Mouse (Mus musculus) neural tube, embryonic 11.5 days (tissue): ENCODE measurements around the gene Pdcd2. TPM values are rescaled to one million over a fixed set of nuclear protein-coding genes. Genes with fewer than 3 reads are reported as not detected.

Experiments used
- ATAC-seq: fragments of 200-750 bp; cut with Nextera tagmentation; 2 replicates; pipeline ENCODE4 v1.8.0; 2017; ENCODE audit warnings: moderate number of reproducible peaks, mild to moderate bottlenecking, moderate TSS enrichment, moderate library complexity; ENCODE audit not compliant: insufficient read depth, low FRiP score, low TSS enrichment
- DNase-seq: peaks from one replicate; pipeline ENCODE4 v3.0.0-alpha.2; 2015; ENCODE audit warnings: low spot score
- H3K27ac ChIP-seq: fragments of 300-500 bp; sonication (generic); 2 replicates; pipeline ENCODE4 v1.5.1; 2014; ENCODE audit warnings: low read depth, mild to moderate bottlenecking, low read length
- H3K27me3 ChIP-seq: fragments of 300-500 bp; sonication (generic); 2 replicates; pipeline ENCODE4 v1.6.1; 2014; ENCODE audit warnings: mild to moderate bottlenecking, low read length, mixed read lengths; ENCODE audit not compliant: control insufficient read depth, insufficient read depth
- H3K36me3 ChIP-seq: fragments of 300-500 bp; sonication (generic); 2 replicates; pipeline ENCODE4 v1.6.1; 2014; ENCODE audit warnings: mild to moderate bottlenecking, low read length, moderate library complexity, mixed read lengths; ENCODE audit not compliant: control insufficient read depth, insufficient read depth
- H3K4me1 ChIP-seq: fragments of 300-500 bp; sonication (generic); 2 replicates; pipeline ENCODE4 v1.6.1; 2014; ENCODE audit warnings: low read length, mixed read lengths; ENCODE audit not compliant: control insufficient read depth, insufficient read depth
- H3K4me2 ChIP-seq: fragments of 300-500 bp; sonication (generic); 2 replicates; pipeline ENCODE4 v1.6.1; 2014; ENCODE audit warnings: low read depth, mild to moderate bottlenecking, moderate library complexity
- H3K4me3 ChIP-seq: fragments of 300-500 bp; sonication (generic); 2 replicates; pipeline ENCODE4 v1.5.1; 2014; ENCODE audit warnings: low read depth, low read length
- H3K9ac ChIP-seq: fragments of 300-500 bp; sonication (generic); 2 replicates; pipeline ENCODE4 v1.6.1; 2014; ENCODE audit warnings: mild to moderate bottlenecking, low read length
- H3K9me3 ChIP-seq: fragments of 300-500 bp; sonication (generic); 2 replicates; pipeline ENCODE4 v1.6.1; 2016; ENCODE audit warnings: low read length; ENCODE audit not compliant: control insufficient read depth
- WGBS: fragments of 180-500 bp; shearing (Covaris S2); extraction: QIAGEN DNeasy Blood & Tissue Kit; methylation state at CpG from one replicate; pipeline ENCODE4 v1.1.7; 2014; 5-methylcytosine and 5-hydroxymethylcytosine counted together
- polyA plus RNA-seq: library from polyadenylated mRNA; unstranded; fragments of >200 nt; fragmentation: Nextera tagmentation; extraction: Ambion mirVana; gene quantifications from 2 replicates; pipeline ENCODE4 v1.2.1, GENCODE M21; 2014

Pdcd2 gene
- polyA plus RNA-seq, 1 experiment from 2014 or later = 54.9 TPM

DNA sequence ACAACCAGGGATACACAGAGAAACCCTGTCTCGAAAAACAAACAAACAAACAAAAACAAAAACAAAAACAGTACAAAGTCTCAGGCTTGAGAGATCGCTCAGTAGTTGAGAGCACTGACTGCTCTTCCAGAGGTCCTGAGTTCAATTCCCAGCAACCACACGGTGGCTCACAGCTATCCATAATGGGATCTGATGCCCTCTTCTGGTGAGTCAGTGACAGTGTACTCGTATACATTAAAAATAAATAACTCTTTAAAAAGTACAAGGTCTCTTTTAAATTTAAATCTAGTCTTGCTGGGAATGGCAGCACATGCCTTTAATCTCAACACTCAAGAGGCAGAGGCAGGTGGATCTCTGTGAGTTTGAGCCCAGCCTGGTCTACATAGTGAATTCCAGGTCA lies 54.4 kb downstream of the Pdcd2 start:
- 94% methylated on average over 4 of the region's 4 CpGs for WGBS
- ATAC-seq = no peak
- no peak overlapping the region for H3K9ac ChIP-seq

More for the DNA sequence above, 54.4 kb downstream of the Pdcd2 start:
- peaks cover 27% of the 10 kb centered on the region for H3K36me3 ChIP-seq
- no peak overlapping the region for H3K27ac ChIP-seq
- H3K27me3 ChIP-seq = no peaks in the 10 kb centered on the region
- H3K9me3 ChIP-seq = no peaks in the 10 kb centered on the region
- H3K4me1 ChIP-seq = no peaks in the 10 kb centered on the region
- H3K4me2 ChIP-seq = no peak overlapping the region
- no peak overlapping the region for H3K4me3 ChIP-seq
- no peak for DNase-seq

Other genes with a start within 250 kb of the Pdcd2 start
- gene Dll1, start 150.4 kb downstream of the Pdcd2 start, polyA plus RNA-seq = 57.7 and 64.2 TPM in 2 replicates
- gene Fam120b, start 131.1 kb downstream of the Pdcd2 start, polyA plus RNA-seq = 36.6 and 37.2 TPM in 2 replicates
- 287 and 288 TPM in 2 replicates for gene Psmb1, start 27.6 kb downstream of the Pdcd2 start, polyA plus RNA-seq
- 84.7 TPM in 2 replicates for gene Tbp, start 27.4 kb downstream of the Pdcd2 start, polyA plus RNA-seq
- 1.0 and 1.1 TPM in 2 replicates for gene Prdm9, start 37.1 kb upstream of the Pdcd2 start, polyA plus RNA-seq
- 38.8 and 39.7 TPM in 2 replicates for gene Chd1, start 177.7 kb upstream of the Pdcd2 start, polyA plus RNA-seq